Mouse (Mus musculus) lung, embryonic 15.5 days (tissue): ENCODE results near the gene Brat1. TPM values are rescaled to one million over a fixed set of nuclear protein-coding genes. Genes with fewer than 3 reads are reported as not detected.

ENCODE experiments used
- ATAC-seq: fragments of 200-750 bp; cut with Nextera tagmentation; 2 replicates; pipeline ENCODE4 v1.8.0; 2017; ENCODE audit warnings: moderate number of reproducible peaks, borderline replicate concordance; ENCODE audit not compliant: low FRiP score, low TSS enrichment; ENCODE audit errors: extremely low read depth
- H3K27ac ChIP-seq: fragments of 300-500 bp; sonication (generic); 2 replicates; pipeline ENCODE4 v1.5.1; 2015; ENCODE audit warnings: moderate library complexity, mild to moderate bottlenecking, inconsistent platforms
- H3K27me3 ChIP-seq: fragments of 300-500 bp; sonication (generic); 2 replicates; pipeline ENCODE4 v1.6.1; 2015; ENCODE audit warnings: inconsistent platforms
- H3K36me3 ChIP-seq: fragments of 300-500 bp; sonication (generic); 2 replicates; pipeline ENCODE4 v1.6.1; 2015; ENCODE audit warnings: inconsistent platforms
- H3K4me1 ChIP-seq: fragments of 300-500 bp; sonication (generic); 2 replicates; pipeline ENCODE4 v1.6.1; 2015; ENCODE audit warnings: inconsistent platforms
- H3K4me2 ChIP-seq: fragments of 300-500 bp; sonication (generic); 2 replicates; pipeline ENCODE4 v1.6.1; 2015; ENCODE audit warnings: inconsistent platforms, mild to moderate bottlenecking, moderate library complexity
- H3K4me3 ChIP-seq: fragments of 300-500 bp; sonication (generic); 2 replicates; pipeline ENCODE4 v1.5.1; 2015; ENCODE audit warnings: mild to moderate bottlenecking, inconsistent platforms
- H3K9ac ChIP-seq: fragments of 300-500 bp; sonication (generic); 2 replicates; pipeline ENCODE4 v1.6.1; 2015; ENCODE audit warnings: inconsistent platforms
- H3K9me3 ChIP-seq: fragments of 300-500 bp; sonication (generic); 2 replicates; pipeline ENCODE4 v1.6.1; 2016; ENCODE audit warnings: inconsistent platforms
- WGBS: fragments of 180-500 bp; shearing (Covaris S2); methylation state at CpG from one replicate; pipeline ENCODE4 v1.1.7; 2015; 5-methylcytosine and 5-hydroxymethylcytosine counted together
- polyA plus RNA-seq: library from polyadenylated mRNA; unstranded; fragments of >200 nt; fragmentation: Nextera tagmentation; extraction: Ambion mirVana; gene quantifications from 2 replicates; pipeline ENCODE4 v1.2.1, GENCODE M21; 2015

Gene Brat1
- polyA plus RNA-seq, 1 experiment from 2014 or later = 22.6 TPM

DNA sequence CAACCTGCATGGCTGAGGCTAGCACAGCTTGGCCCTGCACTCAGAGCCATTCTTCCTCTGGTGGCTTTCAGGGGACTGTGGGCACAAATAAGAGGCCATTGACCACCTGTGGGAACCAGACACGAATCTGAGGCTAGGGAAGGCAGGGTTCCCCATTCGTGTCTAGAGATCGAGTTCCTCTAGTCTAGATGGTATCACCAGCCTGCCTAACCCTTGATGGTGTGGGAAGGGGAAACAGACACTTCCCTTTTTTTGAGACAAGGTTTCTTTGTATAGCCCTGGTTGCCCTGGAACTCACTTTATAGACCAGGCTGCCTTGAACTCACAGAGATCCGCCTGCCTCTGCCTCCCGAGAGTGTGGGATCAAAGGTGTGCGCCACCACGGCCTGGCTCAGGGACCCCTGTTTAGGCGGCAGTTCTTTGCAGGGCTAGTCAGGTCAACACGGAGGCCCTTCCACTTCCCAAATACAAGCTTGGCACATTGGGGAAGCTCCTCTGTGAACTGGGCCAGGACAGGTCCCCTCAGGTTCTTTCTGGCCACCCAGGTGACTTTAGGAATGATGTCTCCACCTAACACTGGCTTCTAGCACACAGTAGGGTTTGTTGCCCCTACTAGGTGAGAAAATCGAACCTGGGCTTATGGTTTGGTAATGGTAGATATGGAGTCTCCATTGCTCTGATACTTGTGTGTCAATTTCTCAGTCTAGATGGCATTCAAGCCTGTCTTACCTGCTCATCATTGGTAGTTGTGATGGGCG lies 26.4 kb downstream of the Brat1 start:
- Histone ChIP-seq H3K27me3 (peaks cover 17% of the 10 kb centered on the region), H3K4me3 (no peak overlapping the region), H3K27ac (no peak overlapping the region), H3K4me2 (no peak overlapping the region), H3K9me3 (no peaks in the 10 kb centered on the region), H3K4me1 (peaks cover 6% of the 10 kb centered on the region), H3K36me3 (no peaks in the 10 kb centered on the region), H3K9ac (no peak overlapping the region)
- 80% methylated on average over 11 of the region's 11 CpGs for WGBS
- no peak for ATAC-seq

DNA sequence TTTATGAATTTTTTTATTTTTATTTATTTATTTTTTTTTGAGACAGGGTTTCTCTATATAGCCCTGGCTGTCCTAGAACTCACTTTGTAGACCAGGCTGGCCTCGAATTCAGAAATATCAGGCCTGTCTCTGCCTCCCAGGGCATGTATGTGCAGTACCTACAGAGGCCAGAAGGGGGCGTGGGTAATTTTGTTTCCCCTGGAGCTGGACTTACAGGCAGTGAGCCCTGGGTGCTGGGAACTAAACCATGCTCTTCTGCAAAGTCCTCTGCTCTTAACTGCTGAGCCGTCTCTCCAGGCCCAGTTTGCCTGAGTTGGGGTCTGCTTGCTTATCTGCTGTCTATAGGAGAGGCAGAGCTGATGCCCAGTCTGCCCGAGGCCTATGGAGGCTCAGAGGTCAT lies 27.4 kb downstream of the Brat1 start:
- WGBS = 64% methylated on average over 4 of the region's 4 CpGs
- ATAC-seq = no peak
- no peak overlapping the region for H3K9ac ChIP-seq
- H3K27ac ChIP-seq = no peak overlapping the region
- peaks cover 6% of the 10 kb centered on the region for H3K4me1 ChIP-seq
- peaks cover 27% of the 10 kb centered on the region for H3K27me3 ChIP-seq
- no peak overlapping the region for H3K4me3 ChIP-seq
- no peaks in the 10 kb centered on the region for H3K36me3 ChIP-seq
- no peaks in the 10 kb centered on the region for H3K9me3 ChIP-seq
- no peak overlapping the region for H3K4me2 ChIP-seq

DNA sequence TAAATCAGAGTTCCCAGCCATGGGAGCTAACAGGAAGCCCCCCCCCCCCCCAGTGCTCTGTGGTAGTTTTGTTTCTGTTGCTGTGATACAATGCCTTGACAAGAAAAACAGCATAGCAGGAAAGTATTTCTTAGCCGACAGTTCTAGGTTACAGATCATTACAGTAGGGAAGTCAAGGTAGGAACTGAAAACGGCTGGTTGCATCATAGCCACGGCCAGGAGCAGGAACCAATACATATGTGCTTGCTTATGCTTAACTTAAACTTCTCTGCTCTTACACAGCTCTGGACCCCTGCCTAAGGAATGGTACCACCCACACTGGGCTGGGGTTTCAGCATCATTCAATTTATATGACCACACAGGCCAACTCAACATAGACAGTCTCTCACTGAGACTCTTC lies 28.5 kb downstream of the Brat1 start:
- ATAC-seq = no peak
- peaks cover 27% of the 10 kb centered on the region for H3K27me3 ChIP-seq
- 49% methylated on average over 3 of the region's 3 CpGs for WGBS
- H3K27ac ChIP-seq = 0 out of 2 replicates have a peak overlapping the region, but pooled peaks have one; percentile 11
- H3K4me2 ChIP-seq = no peak overlapping the region
- no peak overlapping the region for H3K4me3 ChIP-seq
- no peak overlapping the region for H3K9ac ChIP-seq
- peaks cover 6% of the 10 kb centered on the region for H3K4me1 ChIP-seq
- no peaks in the 10 kb centered on the region for H3K9me3 ChIP-seq
- no peaks in the 10 kb centered on the region for H3K36me3 ChIP-seq

- WGBS = 2% methylated on average over 18 of the region's 22 CpGs
- Histone ChIP-seq H3K4me2 (peak overlapping the region; percentile 65), H3K9me3 (no peaks in the 10 kb centered on the region), H3K27ac (no peak overlapping the region), H3K4me3 (peak overlapping the region; percentile 29), H3K9ac (peak overlapping the region; percentile 11; the same call in 1 of the 2 replicates), H3K36me3 (no peaks in the 10 kb centered on the region), H3K4me1 (peaks cover 6% of the 10 kb centered on the region), H3K27me3 (peaks cover 27% of the 10 kb centered on the region)
- peak; percentile 24; the same call in 1 of the 2 replicates for ATAC-seq
These were observed 30.5 kb downstream of the Brat1 start for GRCm38 (mm10) chr5:140735297-140735696.

DNA sequence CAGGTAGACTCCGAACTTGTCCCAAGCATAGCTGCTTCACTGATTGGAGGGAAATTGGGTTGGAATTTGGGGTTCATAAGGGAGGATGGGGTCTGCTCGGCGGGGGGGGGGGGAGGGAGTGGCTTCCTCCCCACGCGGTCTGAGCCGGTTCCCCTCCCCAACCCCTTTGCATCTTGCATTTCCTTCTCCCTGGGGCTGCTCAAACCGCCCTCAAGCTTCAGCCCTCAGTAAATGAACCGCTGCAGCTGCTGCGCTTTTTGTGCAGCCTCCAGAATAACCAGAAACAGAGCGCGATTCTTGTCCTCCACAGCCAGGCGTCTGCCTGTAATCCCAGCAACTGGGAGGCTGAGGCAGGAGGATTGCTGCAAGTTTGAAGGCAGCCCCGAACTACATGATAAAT lies 31.4 kb downstream of the Brat1 start:
- Histone ChIP-seq H3K36me3 (no peaks in the 10 kb centered on the region), H3K4me3 (no peak overlapping the region), H3K4me2 (peak overlapping the region; percentile 65), H3K27me3 (peaks cover 27% of the 10 kb centered on the region), H3K9ac (no peak overlapping the region), H3K4me1 (peaks cover 6% of the 10 kb centered on the region), H3K9me3 (no peaks in the 10 kb centered on the region), H3K27ac (no peak overlapping the region)
- no peak for ATAC-seq
- WGBS = 19% methylated on average over 11 of the region's 13 CpGs

DNA sequence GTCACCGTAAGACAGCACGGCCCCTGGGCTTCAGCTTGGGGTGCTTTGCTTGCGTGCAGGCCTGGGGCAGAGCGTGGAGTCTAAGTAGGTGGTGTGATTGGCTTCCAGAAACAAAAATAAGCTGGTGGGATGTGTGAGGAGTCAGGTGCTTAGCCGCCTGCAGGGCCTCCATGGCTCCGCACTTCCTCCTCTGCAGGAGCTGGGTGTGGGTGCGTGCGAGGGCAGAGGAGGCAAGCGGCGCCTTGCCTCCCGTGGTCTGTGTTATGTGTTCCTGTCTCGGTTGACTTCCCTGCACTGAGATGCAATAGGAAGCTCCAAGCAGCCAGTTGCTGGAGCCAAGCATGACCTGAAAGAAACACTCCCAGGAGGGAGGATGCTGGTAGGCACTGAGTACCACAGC lies 35.0 kb downstream of the Brat1 start:
- no peak overlapping the region for H3K4me3 ChIP-seq
- 73% methylated on average over 12 of the region's 12 CpGs for WGBS
- no peak overlapping the region for H3K27ac ChIP-seq
- H3K4me1 ChIP-seq = peaks cover 6% of the 10 kb centered on the region
- H3K9ac ChIP-seq = no peak overlapping the region
- peaks cover 24% of the 10 kb centered on the region for H3K27me3 ChIP-seq
- H3K9me3 ChIP-seq = no peaks in the 10 kb centered on the region
- no peaks in the 10 kb centered on the region for H3K36me3 ChIP-seq
- no peak overlapping the region for H3K4me2 ChIP-seq
- ATAC-seq = no peak

DNA sequence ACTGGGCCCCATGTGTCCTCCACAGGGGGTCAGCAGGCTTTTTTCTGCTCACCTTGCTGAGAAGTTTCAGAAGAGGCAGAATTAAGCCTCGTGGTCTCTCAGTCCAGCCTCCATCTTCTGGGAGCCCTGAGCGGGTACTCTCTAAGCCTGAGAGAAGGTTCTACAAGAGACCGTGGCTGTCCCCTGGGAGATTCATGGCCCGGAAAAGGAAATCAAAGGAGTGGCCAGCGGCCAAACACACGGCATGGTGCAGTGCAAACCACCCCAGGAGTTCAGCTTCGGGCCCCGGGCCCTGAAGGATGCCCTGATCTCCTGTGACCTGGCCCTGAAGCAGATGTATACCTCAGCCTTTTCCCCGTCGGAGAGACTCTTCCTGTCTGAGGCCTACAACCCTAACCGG lies 36.2 kb downstream of the Brat1 start:
- H3K36me3 ChIP-seq = no peaks in the 10 kb centered on the region
- no peaks in the 10 kb centered on the region for H3K9me3 ChIP-seq
- WGBS = 69% methylated on average over 11 of the region's 11 CpGs
- peaks cover 12% of the 10 kb centered on the region; the same call in 1 of the 2 replicates for H3K27me3 ChIP-seq
- H3K27ac ChIP-seq = no peak overlapping the region
- H3K4me3 ChIP-seq = no peak overlapping the region
- ATAC-seq = no peak
- H3K4me2 ChIP-seq = no peak overlapping the region
- H3K9ac ChIP-seq = no peak overlapping the region
- H3K4me1 ChIP-seq = no peaks in the 10 kb centered on the region

GRCm38 (mm10) chr5:140741877-140742276 lies 37.1 kb downstream of the Brat1 start:
- Histone ChIP-seq H3K27me3 (peaks cover 4% of the 10 kb centered on the region; the same call in 1 of the 2 replicates), H3K36me3 (no peaks in the 10 kb centered on the region), H3K9me3 (no peaks in the 10 kb centered on the region), H3K4me2 (no peak overlapping the region), H3K9ac (no peak overlapping the region), H3K27ac (no peak overlapping the region), H3K4me3 (no peak overlapping the region), H3K4me1 (no peaks in the 10 kb centered on the region)
- ATAC-seq = no peak

DNA sequence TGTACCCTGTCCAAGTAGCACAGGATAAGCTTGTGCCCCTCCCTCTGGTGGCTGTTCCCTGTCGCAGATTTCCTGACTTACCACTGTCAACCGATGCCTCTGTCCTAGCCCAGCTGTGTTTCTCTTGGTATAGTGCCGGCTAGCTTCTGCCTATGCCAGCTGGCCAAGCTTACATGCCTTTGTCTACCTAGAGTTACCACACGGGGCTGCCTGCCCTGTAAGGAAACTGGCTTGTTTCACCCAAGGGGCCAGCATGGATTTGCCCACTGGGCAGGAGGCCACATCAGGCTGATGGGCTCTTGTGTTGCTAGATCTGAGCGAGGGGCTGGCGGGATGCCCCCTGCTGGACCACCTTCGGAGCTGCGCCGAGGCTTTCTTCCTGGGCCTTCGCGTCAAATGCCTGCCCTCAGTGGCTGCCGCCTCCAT lies 38.9 kb downstream of the Brat1 start:
- no peaks in the 10 kb centered on the region for H3K36me3 ChIP-seq
- H3K27ac ChIP-seq = no peak overlapping the region

DNA sequence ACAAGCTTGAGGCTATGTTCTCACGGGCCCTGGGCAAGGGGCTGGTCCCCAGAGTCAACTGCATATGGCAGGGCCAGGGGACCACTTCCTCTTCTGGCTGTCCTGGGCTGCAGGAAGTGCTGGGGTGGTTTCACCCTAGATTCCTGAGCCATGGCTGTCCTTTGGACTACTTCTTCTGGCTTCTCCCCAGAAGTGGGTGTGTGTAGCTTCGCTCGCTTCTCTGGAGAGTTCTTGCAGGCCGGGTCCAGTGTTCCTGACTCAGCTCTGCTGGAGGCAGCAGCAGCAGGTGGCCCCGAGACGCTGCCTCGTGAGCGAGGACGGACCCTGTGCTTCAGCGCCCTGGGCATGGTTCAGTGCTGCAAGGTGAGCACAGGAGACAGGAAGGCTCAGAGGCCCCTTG lies 43.6 kb downstream of the Brat1 start:
- Histone ChIP-seq H3K9ac (no peak overlapping the region), H3K4me2 (no peak overlapping the region), H3K4me1 (peaks cover 8% of the 10 kb centered on the region), H3K9me3 (0 out of 2 replicates have a peak, but pooled peaks cover 3% of the 10 kb centered on the region), H3K36me3 (no peaks in the 10 kb centered on the region), H3K27ac (no peak overlapping the region), H3K27me3 (no peaks in the 10 kb centered on the region), H3K4me3 (no peak overlapping the region)
- ATAC-seq = no peak
- WGBS = 76% methylated on average over 10 of the region's 10 CpGs

More for the DNA sequence above, 38.9 kb downstream of the Brat1 start:
- ATAC-seq = 0 out of 2 replicates have a peak, but pooled peaks have one; percentile 13
- Histone ChIP-seq H3K4me1 (no peaks in the 10 kb centered on the region), H3K4me2 (no peak overlapping the region), H3K9me3 (no peaks in the 10 kb centered on the region), H3K4me3 (no peak overlapping the region), H3K9ac (no peak overlapping the region), H3K27me3 (no peaks in the 10 kb centered on the region)
- 33% methylated on average over 12 of the region's 12 CpGs for WGBS

DNA sequence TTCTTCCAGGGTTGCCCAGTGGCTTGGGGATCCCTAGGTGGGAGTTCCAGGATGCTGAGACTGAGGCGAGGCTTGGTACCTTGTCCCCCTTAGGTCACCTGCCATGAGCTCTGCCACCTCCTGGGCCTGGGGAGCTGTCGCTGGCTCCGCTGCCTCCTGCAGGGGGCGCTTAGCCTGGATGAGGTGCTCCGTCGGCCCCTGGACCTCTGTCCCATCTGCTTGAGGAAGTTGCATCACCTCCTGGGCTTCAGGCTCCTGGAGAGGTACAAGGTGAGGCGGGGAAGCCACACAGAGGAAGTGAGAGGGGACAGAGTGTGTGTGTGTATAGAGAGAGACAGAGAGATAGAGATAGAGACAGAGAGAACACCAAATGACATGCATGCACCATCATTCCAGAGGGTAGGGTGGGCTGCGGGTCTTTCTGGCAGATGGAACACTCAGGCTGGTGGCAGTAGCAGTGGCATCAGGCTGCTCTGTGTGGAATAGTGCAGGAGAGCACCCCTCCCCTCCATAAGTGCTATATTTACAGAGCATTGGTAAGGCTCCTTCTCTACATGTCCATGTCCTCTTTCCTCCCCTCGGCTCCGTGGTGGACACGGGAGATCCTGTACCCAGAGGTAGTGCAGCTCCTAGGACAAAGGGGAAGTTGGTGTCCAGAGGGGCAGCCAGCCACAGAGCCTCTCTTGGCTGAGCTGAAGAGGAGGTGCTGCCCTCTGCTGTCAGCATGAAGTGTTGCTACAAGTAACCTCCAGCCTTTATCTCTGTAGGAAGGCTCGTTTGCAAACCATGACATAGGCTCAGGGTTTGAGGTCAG lies 44.5 kb downstream of the Brat1 start:
- Histone ChIP-seq H3K36me3 (no peaks in the 10 kb centered on the region), H3K9me3 (0 out of 2 replicates have a peak, but pooled peaks cover 3% of the 10 kb centered on the region), H3K4me3 (peak overlapping the region; percentile 25), H3K9ac (peak overlapping the region; percentile 39), H3K27ac (0 out of 2 replicates have a peak overlapping the region, but pooled peaks have one; percentile 20), H3K4me1 (peaks cover 8% of the 10 kb centered on the region), H3K4me2 (peak overlapping the region; percentile 53), H3K27me3 (no peaks in the 10 kb centered on the region)
- peak; percentile 69 for ATAC-seq
- 10% methylated on average over 12 of the region's 12 CpGs for WGBS

- H3K9ac ChIP-seq = no peak overlapping the region
- 0 out of 2 replicates have a peak, but pooled peaks cover 3% of the 10 kb centered on the region for H3K9me3 ChIP-seq
- WGBS = 2% methylated on average over 1 of the region's 2 CpGs
- H3K27me3 ChIP-seq = no peaks in the 10 kb centered on the region
- H3K4me1 ChIP-seq = peaks cover 8% of the 10 kb centered on the region
- H3K4me2 ChIP-seq = no peak overlapping the region
- ATAC-seq = no peak
- no peak overlapping the region for H3K4me3 ChIP-seq
- peaks cover 6% of the 10 kb centered on the region; the same call in 1 of the 2 replicates for H3K36me3 ChIP-seq
- no peak overlapping the region for H3K27ac ChIP-seq
These were observed 46.1 kb downstream of the Brat1 start for GRCm38 (mm10) chr5:140750925-140751324.
